Mouse (Mus musculus) inflammation-experienced regulatory T-cells, adult 16 weeks (primary cell): ENCODE measurements around the gene Gm10665. TPM values are rescaled to one million over a fixed set of nuclear protein-coding genes. Genes with fewer than 3 reads are reported as not detected.

Experiments used
- polyA plus RNA-seq: library from polyadenylated mRNA; unstranded; fragments of 100-300 nt; shearing (Covaris generic); gene quantifications from one replicate; pipeline ENCODE4 v1.2.1, GENCODE M21; 2017

The Gm10665 gene
- polyA plus RNA-seq: not detected

GRCm38 (mm10) chr7:22463975-22464374, at the start of gene Gm10665:
Gene Gm10665, minus strand, starts transcription at chr7:22464075.

GRCm38 (mm10) chr7:22499578-22499977, 35.7 kb upstream of the Gm10665 start, which contains the start of gene Vmn1r151:
Gene Vmn1r151, minus strand, starts transcription at chr7:22499678.

GRCm38 (mm10) chr7:22438129-22438528, 25.7 kb downstream of the Gm10665 start, which contains the start of gene Vmn1r149:
Gene Vmn1r149, minus strand, starts transcription at chr7:22438229.

GRCm38 (mm10) chr7:22413283-22413682, 50.6 kb downstream of the Gm10665 start, which contains the start of gene Vmn1r148:
Gene Vmn1r148, plus strand, starts transcription at chr7:22413583.

Other genes with a start within 250 kb of the Gm10665 start
- gene Gm8453, start 234.6 kb downstream of the Gm10665 start, polyA plus RNA-seq: not detected
- not detected for gene Gm4187, start 134.4 kb downstream of the Gm10665 start, polyA plus RNA-seq
- not detected for gene Gm8660, start 93.0 kb downstream of the Gm10665 start, polyA plus RNA-seq
- not detected for gene Vmn1r148, start 50.5 kb downstream of the Gm10665 start, polyA plus RNA-seq
- not detected for gene Vmn1r149, start 25.8 kb downstream of the Gm10665 start, polyA plus RNA-seq
- not detected for gene Vmn1r151, start 35.6 kb upstream of the Gm10665 start, polyA plus RNA-seq
- gene Vmn1r152, start 58.9 kb upstream of the Gm10665 start, polyA plus RNA-seq: not detected
- gene Gm8677, start 70.8 kb upstream of the Gm10665 start, polyA plus RNA-seq: not detected
- not detected for gene Gm4201, start 101.3 kb upstream of the Gm10665 start, polyA plus RNA-seq
- not detected for gene Gm4565, start 124.1 kb upstream of the Gm10665 start, polyA plus RNA-seq
- gene Vmn1r155, start 193.9 kb upstream of the Gm10665 start, polyA plus RNA-seq: not detected
- gene Gm8693, start 228.2 kb upstream of the Gm10665 start, polyA plus RNA-seq: not detected